Mouse (Mus musculus) brain, embryonic 14.5 days (tissue): ENCODE data around the gene Sh3yl1.

Experiments used
- CTCF ChIP-seq: fragments of 200-500 bp; IDR thresholded peaks from 2 replicates; pipeline ENCODE4 v1.5.1; 2012; ENCODE audit warnings: inconsistent platforms, mild to moderate bottlenecking, moderate library complexity, borderline replicate concordance; ENCODE audit not compliant: insufficient read depth, insufficient read length; ENCODE audit errors: extremely low read depth
- POLR2A ChIP-seq: fragments of 200-500 bp; IDR thresholded peaks from 2 replicates; pipeline ENCODE4 v1.6.1; 2012; ENCODE audit warnings: mild to moderate bottlenecking, inconsistent platforms, borderline replicate concordance; ENCODE audit not compliant: poor library complexity, insufficient read depth, insufficient read length, severe bottlenecking; ENCODE audit errors: extremely low read depth

- TF ChIP-seq CTCF (no peak), POLR2A (no peak)
These were observed 32.7 kb downstream of the Sh3yl1 start for GRCm38 (mm10) chr12:30944197-30944596.
